Mouse (Mus musculus): ENCODE results near the gene Rp9.

Gene Rp9

DNA sequence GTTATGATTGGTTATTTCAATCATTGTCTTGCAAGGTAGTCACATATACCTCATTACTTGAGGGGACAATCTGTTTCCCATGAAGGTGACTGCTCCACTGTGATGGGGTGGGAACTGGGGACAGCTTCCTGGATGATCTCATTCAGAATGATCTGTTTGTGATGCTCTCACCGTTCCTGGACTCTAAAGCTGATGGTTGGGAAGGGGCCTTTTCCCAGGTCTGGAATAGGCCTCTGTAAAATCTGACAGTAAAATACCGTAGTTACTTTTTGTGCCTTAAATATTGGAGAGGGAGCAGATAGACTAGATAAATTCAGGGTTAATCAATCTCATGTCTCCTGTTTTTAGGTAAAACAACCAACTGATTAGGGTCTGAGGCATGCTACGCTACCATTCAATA, at the start of gene Rp9:
Rp9 (minus strand) TSS at position 101 of the 400 bp plus-strand sequence.
- no peak for DNase-seq (ENCODE audit: low spot score in 2 of 2)

GRCm38 (mm10) chr9:22518394-22519041, 49.0 kb upstream of the Rp9 start:
- peak; percentile 7 to 28 for DNase-seq (ENCODE audit: low spot score in 2 of 2)

GRCm38 (mm10) chr9:22515076-22515475, 45.5 kb upstream of the Rp9 start:
- DNase-seq (ENCODE audit: low spot score in 2 of 2) = no peak

GRCm38 (mm10) chr9:22505574-22505973, 36.0 kb upstream of the Rp9 start:
- DNase-seq (ENCODE audit: low spot score in 2 of 2) = no peak

DNA sequence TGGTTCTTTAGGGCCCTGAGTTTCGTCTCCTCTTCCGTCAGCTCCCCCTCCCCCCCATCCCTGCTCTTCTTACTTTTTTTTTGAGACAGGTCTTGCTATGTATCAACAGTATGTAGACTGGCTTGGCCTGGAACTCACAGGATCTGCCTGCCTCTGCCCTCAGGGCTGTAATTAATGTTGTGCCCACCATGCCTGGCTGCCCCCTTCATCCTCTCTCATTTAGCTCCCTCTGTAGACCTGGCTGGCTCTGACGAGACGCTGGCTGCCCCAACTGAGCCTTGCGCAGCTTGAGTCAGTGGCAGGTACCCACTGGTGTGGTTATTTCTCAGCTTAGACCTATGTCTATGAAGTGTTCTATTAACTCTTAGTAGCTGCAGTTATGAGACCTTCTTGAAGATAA, 34.0 kb upstream of the Rp9 start:
- no peak for DNase-seq (ENCODE audit: low spot score in 2 of 2)

DNA sequence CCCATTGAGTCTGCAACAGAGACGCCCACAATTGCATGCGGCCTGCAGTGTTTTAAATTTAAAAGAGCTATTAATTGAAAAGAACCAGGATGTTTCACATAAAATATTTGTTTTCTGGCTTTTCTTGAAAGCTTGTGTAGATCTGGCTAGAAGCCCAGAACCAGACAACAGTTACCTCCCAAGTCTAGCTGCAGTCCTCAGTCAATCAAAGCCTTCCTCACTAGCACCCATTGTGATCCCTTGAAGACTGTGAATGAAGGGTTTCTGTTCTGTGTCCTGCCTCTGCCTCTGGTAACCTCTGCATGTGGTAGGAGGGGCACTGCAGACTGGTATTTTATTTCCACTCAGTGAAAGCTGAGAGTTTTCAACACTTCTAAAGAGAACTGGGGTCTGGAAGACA, 33.4 kb upstream of the Rp9 start:
- DNase-seq (ENCODE audit: low spot score in 2 of 2) = no peak

GRCm38 (mm10) chr9:22497021-22497767, 27.7 kb upstream of the Rp9 start:
- DNase-seq (ENCODE audit: low spot score in 2 of 2) = no peak

DNA sequence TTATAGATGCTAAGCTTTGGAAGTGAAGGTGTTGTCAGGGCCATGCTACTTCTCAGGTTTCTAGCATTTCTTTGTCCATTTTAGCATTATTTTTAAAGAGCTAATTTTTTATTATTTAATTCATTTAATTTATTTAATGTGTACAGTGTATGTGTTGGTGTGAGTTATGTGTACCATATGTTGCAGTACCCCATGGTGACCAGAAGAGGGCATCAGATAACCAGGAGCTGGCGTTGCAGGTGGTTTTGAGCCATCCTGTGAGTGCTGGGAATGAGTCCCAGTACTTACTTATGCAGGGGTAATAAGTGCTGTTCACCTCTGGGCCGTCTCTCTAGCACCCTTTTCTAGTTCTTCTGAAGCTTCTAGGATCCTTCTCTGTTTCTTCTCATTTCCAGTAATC, 25.6 kb upstream of the Rp9 start:
- DNase-seq (ENCODE audit: low spot score in 2 of 2) = no peak

- DNase-seq (ENCODE audit: low spot score in 2 of 2) = no peak
Measured at GRCm38 (mm10) chr9:22494203-22494807, 24.8 kb upstream of the Rp9 start.

DNA sequence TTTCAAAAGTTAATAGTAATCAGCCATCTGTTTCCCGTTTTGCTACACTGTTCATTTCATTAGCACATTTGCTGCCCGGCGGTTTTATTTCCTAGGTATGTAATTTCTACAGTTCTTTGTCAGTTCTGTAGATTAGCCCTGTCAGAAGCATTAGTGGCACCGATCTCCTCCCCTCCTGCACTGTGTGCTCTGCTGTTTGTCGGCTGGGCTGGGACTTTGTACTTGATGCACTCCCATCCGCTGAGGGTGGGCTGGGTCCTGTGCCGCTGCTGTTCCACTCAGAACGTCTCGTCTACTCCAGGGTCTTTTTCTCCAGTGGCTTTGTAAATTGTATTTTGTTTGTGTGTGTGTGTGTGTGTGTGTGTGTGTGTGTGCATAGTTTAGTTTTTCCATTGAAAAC, 19.4 kb upstream of the Rp9 start:
- no peak for DNase-seq (ENCODE audit: low spot score in 2 of 2)

DNA sequence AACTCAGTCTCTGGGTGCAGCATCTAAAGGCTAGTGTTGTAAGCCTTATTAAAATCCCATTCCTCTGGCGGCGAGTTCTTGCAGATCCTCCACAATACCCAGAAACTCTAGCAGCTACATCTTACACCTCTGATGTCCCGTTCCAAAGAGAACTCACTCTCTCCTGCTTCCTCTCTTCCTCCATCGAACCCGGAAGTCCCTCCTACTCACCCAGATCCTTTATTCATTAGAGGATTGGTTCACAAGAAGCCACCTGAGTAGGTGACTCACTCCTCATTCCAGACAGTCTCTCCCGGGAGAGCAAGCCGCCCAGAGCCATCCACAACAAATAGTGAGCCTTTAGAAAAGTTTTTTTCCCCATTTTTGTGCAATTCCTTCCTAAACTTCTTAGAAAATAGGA, 16.7 kb upstream of the Rp9 start:
- DNase-seq (ENCODE audit: low spot score in 2 of 2) = no peak

DNA sequence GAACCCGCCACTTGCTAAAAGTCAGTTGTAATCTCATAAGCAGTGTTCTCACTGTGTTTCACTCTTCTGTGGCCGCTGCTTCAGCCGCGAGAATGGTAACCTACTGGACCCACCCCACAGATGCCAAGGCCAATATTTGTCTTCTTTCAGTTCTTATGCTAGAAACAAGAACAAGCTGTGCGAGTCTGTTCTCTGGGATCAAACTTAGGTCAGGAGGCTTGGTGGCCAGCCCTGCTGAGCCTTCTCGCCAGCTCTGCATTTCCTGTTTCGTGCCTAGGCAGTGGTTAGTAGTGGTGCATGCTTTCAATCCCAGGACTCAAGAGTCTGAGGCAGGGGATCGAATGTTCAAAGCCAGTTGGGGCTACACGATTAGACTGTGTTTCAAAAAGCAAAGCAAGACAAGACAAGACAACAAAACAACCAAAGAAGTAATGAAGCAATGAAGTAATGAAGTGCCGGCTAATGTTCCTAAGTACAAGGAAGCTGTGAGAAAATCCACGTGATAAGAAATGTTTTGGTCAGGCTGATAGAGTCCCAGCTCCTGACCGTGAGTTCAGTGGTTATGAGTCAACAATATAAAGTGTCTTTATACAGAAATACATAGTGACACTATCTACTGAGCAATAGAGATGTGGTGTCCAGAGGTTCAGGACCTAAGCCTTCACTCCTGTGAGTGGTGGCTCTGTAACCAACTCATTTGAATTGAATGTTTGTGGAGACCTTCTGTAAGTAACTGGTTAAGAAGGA, 15.2 kb upstream of the Rp9 start:
- no peak for DNase-seq (ENCODE audit: low spot score in 2 of 2)

- DNase-seq (ENCODE audit: low spot score in 2 of 2) = no peak
Measured at GRCm38 (mm10) chr9:22483866-22484561, 14.5 kb upstream of the Rp9 start.

DNA sequence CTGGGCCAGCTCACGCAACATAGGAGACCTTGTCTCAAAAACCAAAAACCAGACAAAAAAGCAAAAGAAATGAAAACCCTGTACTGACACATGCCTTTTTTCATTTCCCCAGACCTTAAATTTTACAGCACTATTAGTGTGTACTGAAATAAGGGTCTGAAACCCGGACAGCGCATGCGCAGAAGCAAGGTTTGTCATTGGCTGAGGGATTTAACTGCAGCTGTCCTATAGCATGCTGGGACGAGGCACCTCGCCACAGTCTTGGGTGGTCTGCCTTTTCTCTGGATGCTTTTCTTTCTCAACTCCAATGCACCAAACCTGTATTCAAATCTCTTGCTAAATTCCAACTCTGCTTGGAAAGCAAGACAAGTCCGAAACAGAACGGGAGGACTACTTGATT, 9.4 kb upstream of the Rp9 start:
- DNase-seq (ENCODE audit: low spot score in 2 of 2) = no peak

DNA sequence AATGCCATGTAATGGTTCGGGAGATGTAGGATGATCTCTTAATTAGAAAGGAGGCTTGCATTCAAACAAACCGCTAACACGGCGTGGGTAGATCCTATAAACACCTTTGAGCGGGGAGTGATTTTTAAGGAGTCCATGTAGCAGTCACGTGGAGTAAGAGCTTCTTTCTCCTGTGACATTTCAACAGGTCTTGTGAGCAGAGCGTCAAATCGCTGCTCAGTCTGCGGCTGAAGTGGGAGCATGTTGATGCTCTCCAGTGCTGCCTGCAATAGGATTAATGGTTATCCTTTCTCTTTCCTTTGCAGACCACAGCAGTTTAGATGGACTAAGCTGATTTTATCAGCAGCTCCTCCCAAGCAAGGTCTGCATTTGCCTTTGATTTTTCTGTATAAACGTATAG, 6.7 kb upstream of the Rp9 start:
- no peak for DNase-seq (ENCODE audit: low spot score in 2 of 2)

DNA sequence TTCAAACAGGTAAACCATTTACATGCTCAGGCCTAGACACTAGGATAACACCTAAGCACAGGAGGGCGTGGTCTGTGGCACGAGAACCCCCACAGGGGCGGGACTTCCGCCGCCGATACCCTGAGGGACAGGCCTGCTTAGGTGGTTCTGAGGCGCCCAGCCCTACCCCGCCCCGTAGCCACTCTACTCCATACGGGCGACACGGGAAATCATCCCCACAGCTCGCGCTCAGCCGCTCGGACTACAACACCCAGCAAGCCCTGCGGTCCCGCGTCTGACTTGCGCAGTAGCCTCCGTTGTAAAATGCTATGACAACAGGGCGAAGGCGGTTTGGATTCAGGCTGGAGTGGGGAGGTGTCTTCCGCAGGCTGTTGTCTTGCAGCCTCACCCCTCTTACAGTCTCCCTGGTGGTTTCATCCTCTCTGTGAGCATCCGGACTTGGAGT, 5.9 kb upstream of the Rp9 start, which contains the start of gene Bbs9:
Bbs9 (plus strand) TSS at position 292 of the 445 bp plus-strand sequence.
- DNase-seq (ENCODE audit: low spot score in 2 of 2) = peak; percentile 95

DNA sequence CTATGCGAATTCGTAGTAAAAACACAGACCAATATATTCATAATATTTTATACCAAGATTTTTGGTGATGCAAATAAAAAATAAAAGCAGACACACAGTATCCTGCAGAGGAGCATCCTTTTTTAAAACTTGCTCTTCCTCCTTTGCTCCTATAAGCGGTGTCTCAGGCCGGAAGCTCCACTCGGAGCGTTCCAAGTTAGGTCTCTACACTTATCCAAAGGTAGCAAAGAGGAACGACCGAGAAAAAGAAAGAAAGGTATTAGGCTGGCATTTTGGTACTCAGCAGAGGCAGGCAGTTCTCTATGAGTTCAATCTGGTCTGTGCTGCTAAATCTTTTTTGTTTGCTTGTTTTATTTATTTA, 664 bp downstream of the Rp9 start:
- no peak for DNase-seq (ENCODE audit: low spot score in 2 of 2)

DNA sequence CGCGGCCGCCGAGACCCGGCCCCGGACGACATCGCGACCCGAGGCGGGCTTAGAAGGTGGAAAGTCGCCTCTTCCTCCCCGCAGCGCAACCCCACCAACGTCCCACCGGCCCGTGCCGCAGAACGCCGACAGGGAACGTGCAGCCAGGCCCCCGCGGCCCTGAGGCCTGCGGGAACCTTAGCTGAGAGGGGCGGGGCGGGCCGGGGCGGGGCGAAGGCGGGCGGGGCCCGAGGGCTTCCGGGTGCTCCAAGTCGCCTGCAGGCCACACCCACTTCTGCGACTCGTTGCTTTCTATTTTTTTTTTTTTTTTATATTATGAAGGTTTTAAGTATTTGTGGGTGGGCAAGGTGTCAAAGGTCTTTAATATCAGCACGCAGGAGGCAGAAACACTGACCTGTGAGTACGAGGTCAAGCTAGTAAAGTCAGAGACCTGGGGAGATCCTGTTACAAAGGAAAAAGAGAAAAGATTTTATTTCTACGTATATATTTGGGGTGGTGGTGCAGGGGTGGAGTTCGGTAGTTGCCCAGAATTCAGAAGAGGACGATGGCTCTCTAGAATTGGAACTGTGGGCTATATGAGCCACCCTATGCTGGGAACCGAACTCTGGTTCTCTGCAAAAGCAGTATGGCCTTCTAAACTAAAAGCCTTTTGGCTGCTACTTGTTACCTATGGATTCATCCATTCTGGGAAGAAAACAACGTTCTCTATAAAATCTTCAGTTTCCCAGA, 1.2 kb downstream of the Rp9 start:
- peak; percentile 70 to 73 for DNase-seq (ENCODE audit: low spot score in 2 of 2)

- DNase-seq (ENCODE audit: low spot score in 2 of 2) = peak; percentile 39 to 41
Measured at GRCm38 (mm10) chr9:22467371-22468169, 2.0 kb downstream of the Rp9 start.

DNA sequence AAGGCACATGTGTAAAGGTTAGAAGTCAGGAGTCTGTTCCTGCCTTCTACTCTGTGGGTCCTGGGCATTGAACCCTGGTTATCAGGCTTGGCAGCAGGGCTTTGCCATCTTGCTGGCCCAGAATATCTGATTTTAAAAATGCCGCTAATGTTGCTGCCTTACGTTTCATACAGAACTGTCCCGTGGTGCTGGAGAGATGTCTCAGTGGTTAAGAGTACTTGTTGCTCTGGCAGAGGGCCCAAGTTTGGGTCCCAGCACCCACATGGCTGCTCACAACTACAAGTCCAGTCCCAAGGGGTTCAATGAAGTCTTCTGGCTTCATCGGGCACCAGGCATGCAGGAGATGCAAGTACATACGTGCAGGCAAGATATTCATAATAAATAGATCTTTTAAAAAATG, 3.3 kb downstream of the Rp9 start:
- no peak for DNase-seq (ENCODE audit: low spot score in 2 of 2)

Measured in spleen, postnatal 36 days (tissue).